Mouse (Mus musculus) G1E (cell line): Measurements from ENCODE around the gene Galns.

Experiments used
- CTCF ChIP-seq: IDR thresholded peaks from 2 replicates; pipeline ENCODE4 v1.5.1; 2012; ENCODE audit warnings: low read depth, low read length, inconsistent platforms, mixed read lengths
- GATA2 ChIP-seq: IDR thresholded peaks from 2 replicates; pipeline ENCODE4 v1.6.1; 2012; ENCODE audit warnings: low read depth, low read length, inconsistent platforms, borderline replicate concordance
- TAL1 ChIP-seq: conservative IDR thresholded peaks from 2 replicates; pipeline ENCODE4 v1.6.1; 2012; ENCODE audit warnings: low read depth, low read length, inconsistent platforms, mixed read lengths

DNA sequence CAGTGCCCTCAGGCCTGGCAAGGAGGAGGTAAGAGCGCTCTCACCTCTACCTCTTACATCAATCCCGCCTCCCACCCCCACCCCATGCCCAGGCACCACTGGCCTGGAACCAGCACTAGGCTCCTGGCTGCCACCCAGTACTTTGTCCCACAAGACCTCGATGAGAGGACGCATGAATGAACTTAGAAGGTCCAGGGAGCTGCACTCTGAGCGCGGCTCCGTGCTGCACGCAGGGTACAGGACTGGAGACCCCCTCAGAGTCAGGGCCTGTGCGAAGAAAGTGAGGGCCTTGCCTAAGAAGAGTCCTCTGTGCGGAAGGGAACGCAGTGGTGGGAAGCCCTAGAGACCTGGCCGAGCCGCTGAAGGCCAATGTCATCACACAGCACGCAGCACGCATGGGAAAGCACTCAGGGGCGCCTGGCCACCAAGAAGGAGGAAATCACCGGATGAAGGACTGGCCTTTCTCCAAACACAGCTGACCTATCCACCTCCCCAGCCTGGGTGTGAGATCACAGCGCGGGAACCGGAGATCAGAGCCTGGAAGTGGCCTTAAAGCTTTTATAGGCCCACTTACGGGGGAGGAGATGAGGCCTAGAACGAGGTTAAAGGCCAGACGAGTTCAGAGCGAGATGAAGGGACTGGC, 64.3 kb downstream of the Galns start:
- TF ChIP-seq CTCF, result no peak
- no peak for TF ChIP-seq TAL1
- TF ChIP-seq GATA2, result no peak
